Comparison of ENCODE assay signal across 16 mouse cellular contexts in the genomic region with DNA sequence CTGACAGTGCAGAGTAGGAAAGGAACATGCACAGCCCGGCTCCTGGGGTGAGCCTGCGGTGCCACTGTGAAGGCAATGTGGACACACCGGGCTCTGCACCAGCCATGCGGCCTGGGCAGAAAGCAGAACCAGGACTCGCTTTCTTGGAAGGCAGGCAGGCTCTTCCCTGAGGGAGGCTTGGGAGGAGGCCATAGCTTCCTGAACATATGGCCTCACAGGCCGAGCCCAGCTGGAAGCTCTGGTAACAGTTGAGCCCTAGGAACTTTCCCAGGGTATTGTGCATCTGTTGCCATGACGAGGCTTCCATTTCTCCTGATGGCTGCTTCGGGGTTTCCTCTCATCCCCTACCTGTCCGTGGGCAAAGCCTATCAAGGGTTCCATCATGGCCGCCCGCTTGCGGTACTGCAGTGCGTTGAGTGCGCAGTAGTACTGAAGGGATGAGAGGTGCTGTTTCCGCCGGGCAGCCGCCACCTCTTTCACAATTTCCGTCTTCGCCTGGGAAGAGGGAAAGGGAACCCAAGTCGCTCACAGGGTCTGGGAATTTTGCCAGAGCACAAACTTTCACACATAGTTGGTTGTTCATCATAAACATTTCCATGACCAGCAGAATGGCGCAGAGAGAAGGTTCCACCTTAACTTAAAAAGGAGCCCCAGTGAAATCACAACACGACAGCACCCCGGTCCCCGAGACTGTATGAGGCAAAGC. TPM values are rescaled to one million over a fixed set of nuclear protein-coding genes. Genes with fewer than 3 reads are reported as not detected.
A peak's percentile ranks its signal among the peaks of the same experiment; 100 is the strongest.
DNase-seq lines count a peak whose midpoint lies in the region; ATAC-seq and TF ChIP-seq lines count a peak whose summit lies in the region.
"Had no signal": no experiment of that assay in that cellular context is flagged by ENCODE, and none has a peak within 500 bp of the region (broad histone marks: within the 10 kb centered on the region; RNA-seq: fewer than 3 reads in every experiment).

No protein-coding gene starts in this region.

- peaks cover 10% of the 10 kb centered on the region for H3K4me1 ChIP-seq in hindbrain, embryonic 15.5 days (replicated peaks)
- H3K4me1 ChIP-seq in hindbrain, embryonic 13.5 days (replicated peaks), result peaks cover 6% of the 10 kb centered on the region; the same call in 1 of the 2 replicates
- H3K4me1 ChIP-seq in neural tube, embryonic 13.5 days (replicated peaks), result 0 out of 2 replicates have a peak, but pooled peaks cover 13% of the 10 kb centered on the region
- H3K4me1 ChIP-seq in cerebellum, adult 2 months (ENCODE audit: control insufficient read depth, insufficient read depth, low read length), result peaks cover 69% of the 10 kb centered on the region

- 82% methylated on average over 24 of the region's 24 CpGs for WGBS in hindbrain, embryonic 15.5 days
- 87% methylated on average over 24 of the region's 24 CpGs for WGBS in hindbrain, embryonic 13.5 days
- WGBS in neural tube, embryonic 13.5 days, result 88% methylated on average over 24 of the region's 24 CpGs
- WGBS in cerebellum, adult 2 months, result 16% methylated on average over 24 of the region's 24 CpGs

- H3K9ac ChIP-seq in hindbrain, embryonic 15.5 days, result no peak overlapping the region
- no peak overlapping the region for H3K9ac ChIP-seq in hindbrain, embryonic 13.5 days
- no peak overlapping the region for H3K9ac ChIP-seq in neural tube, embryonic 13.5 days
- H3K9ac ChIP-seq: heart, embryonic 15.5 days; neural tube, embryonic 15.5 days had no signal

- no peaks in the 10 kb centered on the region for H3K27me3 ChIP-seq in hindbrain, embryonic 15.5 days
- H3K27me3 ChIP-seq in hindbrain, embryonic 13.5 days, result no peaks in the 10 kb centered on the region
- H3K27me3 ChIP-seq in neural tube, embryonic 13.5 days, result no peaks in the 10 kb centered on the region
- no peaks in the 10 kb centered on the region for H3K27me3 ChIP-seq in cerebellum, adult 2 months (ENCODE audit: control insufficient read depth, insufficient read depth, low read length)
- H3K27me3 ChIP-seq: heart, embryonic 15.5 days; neural tube, embryonic 15.5 days; Patski had no signal

- H3K36me3 ChIP-seq in hindbrain, embryonic 15.5 days, result no peaks in the 10 kb centered on the region
- peaks cover 52% of the 10 kb centered on the region for H3K36me3 ChIP-seq in hindbrain, embryonic 13.5 days
- H3K36me3 ChIP-seq in neural tube, embryonic 13.5 days, result peaks cover 48% of the 10 kb centered on the region

- 0 out of 2 replicates have a peak, but pooled peaks have one; percentile 23 for ATAC-seq in hindbrain, embryonic 15.5 days (ENCODE audit: low FRiP score, low read depth)
- ATAC-seq in hindbrain, embryonic 13.5 days (ENCODE audit: low FRiP score), result no peak
- ATAC-seq in neural tube, embryonic 13.5 days (ENCODE audit: low read depth), result peak; percentile 16; the same call in 1 of the 2 replicates
- ATAC-seq: midbrain, embryonic 16.5 days; Patski had no signal

- no peak overlapping the region for H3K4me3 ChIP-seq in hindbrain, embryonic 15.5 days
- no peak overlapping the region for H3K4me3 ChIP-seq in hindbrain, embryonic 13.5 days
- H3K4me3 ChIP-seq in neural tube, embryonic 13.5 days, result no peak overlapping the region
- no peak overlapping the region for H3K4me3 ChIP-seq in cerebellum, adult 2 months (replicated peaks; ENCODE audit: insufficient read depth, low read depth, low read length)
- H3K4me3 ChIP-seq: heart, embryonic 15.5 days; neural tube, embryonic 15.5 days had no signal

- no peak for TF ChIP-seq CTCF in cerebellum, adult 2 months (IDR thresholded peaks at IDR 0.05; ENCODE audit: borderline replicate concordance, insufficient read depth, low read depth, low read length)

- no peaks in the 10 kb centered on the region for H3K9me3 ChIP-seq in hindbrain, embryonic 15.5 days
- no peaks in the 10 kb centered on the region for H3K9me3 ChIP-seq in hindbrain, embryonic 13.5 days
- H3K9me3 ChIP-seq in neural tube, embryonic 13.5 days, result no peaks in the 10 kb centered on the region
- H3K9me3 ChIP-seq: heart, embryonic 15.5 days; neural tube, embryonic 15.5 days had no signal

- TF ChIP-seq POLR2A in cerebellum, adult 2 months (IDR thresholded peaks at IDR 0.05; ENCODE audit: borderline replicate concordance, insufficient read depth, low read length), result no peak

- H3K27ac ChIP-seq in hindbrain, embryonic 15.5 days (replicated peaks), result no peak overlapping the region
- H3K27ac ChIP-seq in hindbrain, embryonic 13.5 days, result no peak overlapping the region
- H3K27ac ChIP-seq in neural tube, embryonic 13.5 days (replicated peaks), result 0 out of 2 replicates have a peak overlapping the region, but pooled peaks have one; percentile 7
- peak overlapping the region; percentile 87 for H3K27ac ChIP-seq in cerebellum, adult 2 months (ENCODE audit: insufficient read depth, low read length)
- H3K27ac ChIP-seq: heart, embryonic 15.5 days had no signal

- no peak overlapping the region for H3K4me2 ChIP-seq in hindbrain, embryonic 15.5 days
- H3K4me2 ChIP-seq in hindbrain, embryonic 13.5 days, result no peak overlapping the region
- H3K4me2 ChIP-seq in neural tube, embryonic 13.5 days, result no peak overlapping the region
- H3K4me2 ChIP-seq: heart, embryonic 15.5 days; liver, embryonic 11.5 days; neural tube, embryonic 15.5 days had no signal

- DNase-seq in neural tube, embryonic 10.5 days (ENCODE audit: extremely low spot score, low spot score), result no peak
- DNase-seq in cerebellum, adult 2 months, result peak; percentile 95 to 98
- no peak for DNase-seq in urinary bladder, postnatal 25 days (ENCODE audit: low spot score)
- DNase-seq in thymus, postnatal 0 days (ENCODE audit: low spot score), result no peak
- DNase-seq: adrenal gland, adult 2 months; kidney, postnatal 10 days; layer of hippocampus, postnatal 36 days; thymus, adult 18-20 months had no signal

RNA-seq across cellular contexts. Expression of a gene that starts 28.0 kb away (rescaled TPM):
- 46.0 and 48.9 TPM in 2 replicates for polyA plus RNA-seq in hindbrain, embryonic 15.5 days (2015; fragmentation: Nextera tagmentation; extraction: Ambion mirVana)
- polyA plus RNA-seq in hindbrain, embryonic 13.5 days (2015; fragmentation: Nextera tagmentation; extraction: Ambion mirVana), result 48.3 and 48.4 TPM in 2 replicates
- polyA plus RNA-seq in neural tube, embryonic 13.5 days (2015; fragmentation: Nextera tagmentation; extraction: Ambion mirVana), result 42.7 and 51.0 TPM in 2 replicates
- 307 and 318 TPM in 2 replicates for polyA plus RNA-seq in cerebellum, adult 2 months (2012; rRNA removed)
- polyA plus RNA-seq in thymus, postnatal 0 days (2015; fragmentation: Nextera tagmentation; extraction: Ambion mirVana), result 7.5 and 9.3 TPM in 2 replicates

Comparison
In these comparisons a context has a peak if more than half of its experiments do, and no peak if none do; other contexts are left out.
1. H3K27ac ChIP-seq: peak in neural tube, embryonic 13.5 days (single experiment) and cerebellum, adult 2 months (single experiment); none in hindbrain, embryonic 15.5 days (single experiment) and hindbrain, embryonic 13.5 days (single experiment).
2. DNase-seq: peak in cerebellum, adult 2 months (2 of 2); none in neural tube, embryonic 10.5 days (single experiment), urinary bladder, postnatal 25 days (single experiment) and thymus, postnatal 0 days (single experiment).